In genomic region chr1:150760801-150761331, GRCm38 (mm10) we compare ENCODE assay signal across 18 mouse cellular contexts.
DNase-seq lines count a peak whose midpoint lies in the region; ATAC-seq and TF ChIP-seq lines count a peak whose summit lies in the region.
"Had no signal": no experiment of that assay in that cellular context is flagged by ENCODE, and none has a peak within 500 bp of the region (broad histone marks: within the 10 kb centered on the region; RNA-seq: fewer than 3 reads in every experiment).

No protein-coding gene starts in this region.

- peak; percentile 57 for ATAC-seq in lung, postnatal 0 days
- ATAC-seq: intestine, postnatal 0 days had no signal

- no peak for TF ChIP-seq POLR2A in myocyte (IDR thresholded peaks at IDR 0.05; ENCODE audit: insufficient read length, low read depth)

- no peak for TF ChIP-seq CTCF in lung, postnatal 0 days (IDR thresholded peaks at IDR 0.05)

- DNase-seq in gastrocnemius, adult 18-20 months (ENCODE audit: low spot score) = peak; percentile 8
- no peak for DNase-seq in gastrocnemius, postnatal 14 days
- peak; percentile 19 for DNase-seq in lung, postnatal 0 days (ENCODE audit: low spot score)
- no peak for DNase-seq in lung, postnatal 14 days
- peak; percentile 64 for DNase-seq in fibroblast of lung, adult 2 months (ENCODE audit: low read depth)
- no peak for DNase-seq in spleen, adult 12 weeks (ENCODE audit: low spot score)
- no peak for DNase-seq in adrenal gland, postnatal 10 days
- DNase-seq: adrenal gland, adult 8-10 months; cerebellum, adult 8-10 months; kidney, postnatal 10 days; lung, embryonic 14.5 days; midbrain, embryonic 14.5 days; thymus, postnatal 25 days had no signal

- intact Hi-C loops in gastrocnemius, postnatal 14 days (cut with DNase I; ENCODE audit: low total_unique reads) = no loop called here

- H3K4me3 ChIP-seq in lung, postnatal 0 days (ENCODE audit: low read depth, low read length) = no peak overlapping the region
- H3K4me3 ChIP-seq in myocyte = no peak overlapping the region
- H3K4me3 ChIP-seq: heart, embryonic 15.5 days; hindbrain, embryonic 15.5 days; limb, embryonic 15.5 days had no signal

- no peaks in the 10 kb centered on the region for H3K79me2 ChIP-seq in myocyte (ENCODE audit: control insufficient read depth, insufficient read depth)

- TF ChIP-seq EP300 in lung, postnatal 0 days (IDR thresholded peaks at IDR 0.05) = no peak

- no peak overlapping the region for H3ac ChIP-seq in myocyte (ENCODE audit: control insufficient read depth, insufficient read length)

- H3K9me3 ChIP-seq in lung, postnatal 0 days (ENCODE audit: low read length) = no peaks in the 10 kb centered on the region
- H3K9me3 ChIP-seq: heart, embryonic 15.5 days; hindbrain, embryonic 15.5 days; limb, embryonic 15.5 days had no signal

- H3K9ac ChIP-seq in lung, postnatal 0 days (replicated peaks; ENCODE audit: low read depth) = no peak overlapping the region
- H3K9ac ChIP-seq: heart, embryonic 15.5 days; hindbrain, embryonic 15.5 days; limb, embryonic 15.5 days; lung, embryonic 14.5 days had no signal

- H3K36me3 ChIP-seq in lung, postnatal 0 days (ENCODE audit: insufficient read depth, low read length) = no peaks in the 10 kb centered on the region
- H3K36me3 ChIP-seq in myocyte (ENCODE audit: control insufficient read depth, insufficient read depth) = no peaks in the 10 kb centered on the region
- H3K36me3 ChIP-seq: hindbrain, embryonic 15.5 days; limb, embryonic 15.5 days had no signal

- no peak overlapping the region for H3K4me2 ChIP-seq in lung, postnatal 0 days (replicated peaks; ENCODE audit: low read depth, low read length)
- peak overlapping the region; percentile 31 for H3K4me2 ChIP-seq in myocyte (ENCODE audit: low read depth)
- H3K4me2 ChIP-seq: heart, embryonic 15.5 days; hindbrain, embryonic 15.5 days; limb, embryonic 15.5 days; lung, embryonic 14.5 days had no signal

- H3K27ac ChIP-seq in lung, postnatal 0 days (ENCODE audit: low read length) = no peak overlapping the region
- H3K27ac ChIP-seq: heart, embryonic 15.5 days; hindbrain, embryonic 15.5 days; limb, embryonic 15.5 days had no signal

- 16% methylated on average over 2 of the region's 2 CpGs for WGBS in lung, postnatal 0 days

- peaks cover 9% of the 10 kb centered on the region; the same call in 1 of the 2 replicates for H3K4me1 ChIP-seq in lung, postnatal 0 days (ENCODE audit: insufficient read depth, low read depth, low read length)
- H3K4me1 ChIP-seq: hindbrain, embryonic 15.5 days; limb, embryonic 15.5 days had no signal

- no peaks in the 10 kb centered on the region for H3K27me3 ChIP-seq in lung, postnatal 0 days (replicated peaks; ENCODE audit: insufficient read depth, low read length)
- no peaks in the 10 kb centered on the region for H3K27me3 ChIP-seq in myocyte (ENCODE audit: control insufficient read depth, insufficient read depth, insufficient read length)
- H3K27me3 ChIP-seq: heart, embryonic 15.5 days; hindbrain, embryonic 15.5 days; limb, embryonic 15.5 days had no signal

TF ChIP-seq in myocyte, 11 proteins besides CTCF, POLR2A, EP300 and RAD21:
- TF ChIP-seq E2F4 (IDR thresholded peaks at IDR 0.05; ENCODE audit: insufficient read depth) = no peak
- no peak for TF ChIP-seq USF1 (IDR thresholded peaks at IDR 0.05; ENCODE audit: low read depth)
- no peak for TF ChIP-seq POLR2AphosphoS2 (IDR thresholded peaks at IDR 0.05; ENCODE audit: insufficient read length, low read depth)

Comparison
In these comparisons a context has a peak if more than half of its experiments do, and no peak if none do; other contexts are left out.
1. DNase-seq: peak in gastrocnemius, adult 18-20 months (single experiment), lung, postnatal 0 days (single experiment) and fibroblast of lung, adult 2 months (single experiment); none in gastrocnemius, postnatal 14 days (single experiment), lung, postnatal 14 days (single experiment), spleen, adult 12 weeks (single experiment) and adrenal gland, postnatal 10 days (single experiment).